Mouse (Mus musculus) megakaryocyte progenitor cell, adult 5-6 weeks (primary cell): Measurements from ENCODE around the gene Cdk11b. TPM values are rescaled to one million over a fixed set of nuclear protein-coding genes. Genes with fewer than 3 reads are reported as not detected.
A peak's percentile ranks its signal among the peaks of the same experiment; 100 is the strongest.
"Not testable (repeated sequence)": the region's sequence is repeated elsewhere in the genome, so short reads cannot be mapped to it uniquely, and the experiment has no call there.

ENCODE experiments used
- ATAC-seq: replicated peaks from 2 replicates; pipeline ENCODE4 v1.8.0; 2016; ENCODE audit warnings: mild to moderate bottlenecking, moderate TSS enrichment, inconsistent platforms; ENCODE audit not compliant: poor library complexity
- total RNA-seq, 2 experiments: library from RNA; stranded (forward) in 1 of 2; stranded (reverse) in 1 of 2; fragments of 157-497, 149-512 nt in 1 of 2; fragments of 200-1000 nt in 1 of 2; gene quantifications; 2 replicates each; pipeline versions ENCODE4 v1.2.3 to v1.2.4; 2015 to 2017

The Cdk11b gene
- total RNA-seq, 2 experiments from 2014 or later, result 39.3 to 50.7 TPM

DNA sequence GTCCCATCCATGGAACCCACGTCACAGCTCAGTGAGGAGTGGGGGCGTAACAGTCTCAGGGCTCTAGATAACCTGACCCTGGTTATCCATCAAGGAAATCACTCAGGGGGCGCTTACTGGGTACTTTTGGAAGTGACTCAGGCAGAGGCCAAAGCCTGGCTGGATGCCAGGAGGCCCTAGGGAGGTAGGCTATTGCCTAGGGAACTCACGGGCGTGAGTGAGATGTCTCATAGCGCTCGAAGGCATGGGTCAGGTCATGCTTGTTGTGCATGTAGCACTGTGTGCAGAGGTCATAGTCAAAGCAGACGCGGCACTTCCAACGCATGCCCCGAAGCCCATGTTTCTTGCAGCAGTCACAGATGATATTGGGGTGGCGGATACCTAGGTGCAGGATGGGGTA lies 36.0 kb downstream of the Cdk11b start:
- ATAC-seq, result no peak

DNA sequence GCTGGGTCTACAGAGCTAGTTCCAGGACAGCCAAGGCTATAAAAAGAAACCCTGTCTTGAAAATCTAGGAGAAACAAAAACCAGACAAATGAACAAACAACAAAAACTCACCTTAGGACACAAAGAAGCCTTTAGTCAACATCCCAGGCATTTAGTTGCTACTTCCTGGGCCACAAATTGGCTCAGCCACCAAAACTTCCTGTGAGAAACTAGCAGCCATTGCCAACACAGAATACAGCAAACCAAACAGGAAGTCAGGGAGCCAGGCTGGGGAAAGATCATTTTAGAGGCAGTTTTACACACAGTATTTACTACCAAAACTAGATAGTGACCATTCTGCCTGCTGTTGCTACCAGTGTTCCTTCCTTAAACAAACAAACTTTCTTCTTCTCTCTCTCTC lies 42.2 kb downstream of the Cdk11b start:
- ATAC-seq, result no peak

DNA sequence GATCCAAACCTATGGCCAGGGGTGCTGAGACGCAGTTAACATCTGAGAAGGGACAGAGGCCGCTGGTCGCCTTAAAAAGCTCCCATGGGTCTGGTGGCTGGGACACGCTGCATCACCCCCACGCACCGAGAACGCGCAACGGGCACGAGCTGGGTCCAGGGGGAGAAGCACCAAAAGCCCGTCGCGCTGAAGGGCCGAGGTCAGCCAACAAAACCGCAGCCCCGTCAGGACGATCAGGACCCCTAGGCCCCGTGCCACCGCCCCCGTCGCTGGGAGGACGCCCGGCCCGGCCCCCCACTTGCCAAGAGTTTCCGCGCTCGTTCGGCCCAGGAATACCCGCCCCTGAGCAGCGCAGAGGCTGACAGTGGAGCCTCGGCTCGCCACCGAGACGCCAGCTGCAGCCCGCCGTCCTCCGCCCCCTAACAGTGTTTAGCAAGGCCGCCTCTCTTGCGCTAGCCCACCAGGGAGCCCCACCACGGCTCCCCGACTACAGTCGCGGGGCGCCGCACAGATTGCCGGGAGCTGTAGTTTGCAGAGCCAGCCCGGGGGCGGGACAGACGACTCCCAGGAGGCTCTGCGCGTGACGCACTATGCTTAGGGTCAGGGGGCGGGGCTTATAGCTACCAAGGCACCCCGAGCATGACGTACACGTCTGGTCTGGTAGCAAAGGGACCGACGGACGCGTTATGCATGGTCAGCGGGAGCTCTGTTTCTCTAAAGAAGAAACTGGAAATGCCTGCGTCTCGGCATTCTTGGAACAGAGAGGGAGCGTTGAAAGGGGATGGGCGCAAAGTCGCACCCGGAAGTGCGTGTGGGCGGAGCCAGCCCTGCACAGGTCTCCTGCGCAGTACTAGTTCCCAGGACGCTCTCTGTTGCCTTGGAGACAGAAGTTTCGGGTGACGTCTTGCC lies 44.3 kb downstream of the Cdk11b start, which contains the start of gene Mib2:
TSS of gene Mib2 (minus strand) at position 510 of the 909 bp plus-strand sequence.
- peak; percentile 95 for ATAC-seq

DNA sequence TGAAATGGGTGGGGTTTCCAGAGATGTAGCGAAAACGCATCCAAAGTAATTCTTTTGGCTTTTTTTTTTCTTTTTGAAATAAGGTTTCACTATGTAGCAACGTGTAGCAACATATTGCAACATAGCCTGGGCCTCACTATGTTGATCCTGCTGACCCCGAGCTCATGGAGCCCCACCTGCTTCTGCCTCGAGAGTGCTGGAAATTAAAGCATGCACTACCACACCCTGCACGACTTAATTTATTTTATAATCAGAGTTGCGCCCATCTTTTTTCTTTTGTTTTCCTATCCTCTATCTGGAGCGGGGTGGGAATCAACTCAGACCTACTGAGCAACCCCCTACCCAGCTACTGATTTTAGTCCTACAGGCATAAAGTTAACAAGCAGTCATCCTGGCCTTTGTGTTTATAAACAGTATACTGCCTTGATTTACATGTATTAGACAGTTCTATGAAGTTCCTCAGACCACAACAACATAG lies 45.0 kb downstream of the Cdk11b start:
- no peak for ATAC-seq

DNA sequence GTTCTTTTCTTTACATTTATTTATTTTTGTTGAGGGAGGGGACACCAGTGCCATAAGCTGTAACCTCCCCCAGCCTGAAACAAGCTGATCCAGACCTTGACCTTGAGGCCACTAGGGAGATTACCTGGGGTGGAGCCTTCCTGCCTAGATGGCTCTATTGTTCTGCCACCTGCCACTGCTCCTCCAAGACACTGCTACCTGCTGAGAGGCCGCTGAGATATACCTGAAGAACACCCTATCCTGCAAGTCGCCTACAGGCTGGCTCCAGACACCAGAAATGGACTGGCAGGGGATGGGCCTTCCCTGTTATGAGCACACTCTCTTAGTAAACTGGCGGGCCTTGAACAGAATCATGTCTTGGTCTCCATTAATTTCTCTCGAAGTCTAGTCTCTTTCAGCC lies 45.6 kb downstream of the Cdk11b start:
- not testable (repeated sequence) for ATAC-seq

DNA sequence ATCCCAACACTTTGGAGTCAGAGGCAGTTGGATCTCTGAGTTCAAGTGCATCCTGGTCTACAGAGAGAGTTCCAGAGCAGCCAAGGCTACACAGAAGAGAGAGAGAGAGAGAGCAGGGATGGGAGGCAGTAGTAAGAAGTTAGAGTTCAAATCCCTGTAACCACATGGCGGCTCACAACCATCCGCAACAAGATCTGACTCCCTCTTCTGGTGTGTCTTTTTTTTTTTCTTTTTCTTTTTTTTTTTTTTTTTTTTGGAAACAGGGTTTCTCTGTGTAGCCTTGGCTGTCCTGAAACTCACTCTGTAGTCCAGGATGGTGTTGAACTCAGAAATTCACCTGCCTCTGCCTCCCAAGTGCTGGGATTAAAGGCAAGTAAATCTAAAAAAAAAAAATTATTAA lies 47.4 kb downstream of the Cdk11b start:
- ATAC-seq, result no peak

DNA sequence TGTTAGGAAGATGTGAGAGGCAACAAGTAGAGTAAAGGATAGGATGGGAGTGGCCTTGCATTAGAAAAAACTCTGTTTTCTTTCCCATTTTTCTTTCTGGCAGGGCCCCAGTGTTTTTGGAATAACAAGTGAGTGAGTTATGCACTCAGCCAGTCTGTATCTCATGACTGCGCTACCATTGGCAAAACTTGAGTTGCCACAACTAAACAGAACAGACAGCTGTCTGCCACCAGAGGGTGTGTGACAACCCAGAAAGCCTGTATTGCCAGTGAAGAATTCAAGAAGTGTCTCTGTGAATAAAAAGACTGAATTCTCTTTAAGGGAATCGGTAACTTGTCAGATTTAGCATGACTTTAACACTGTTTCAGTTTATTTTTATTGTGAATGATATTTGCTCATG lies 51.3 kb downstream of the Cdk11b start:
- ATAC-seq, result peak; percentile 82

DNA sequence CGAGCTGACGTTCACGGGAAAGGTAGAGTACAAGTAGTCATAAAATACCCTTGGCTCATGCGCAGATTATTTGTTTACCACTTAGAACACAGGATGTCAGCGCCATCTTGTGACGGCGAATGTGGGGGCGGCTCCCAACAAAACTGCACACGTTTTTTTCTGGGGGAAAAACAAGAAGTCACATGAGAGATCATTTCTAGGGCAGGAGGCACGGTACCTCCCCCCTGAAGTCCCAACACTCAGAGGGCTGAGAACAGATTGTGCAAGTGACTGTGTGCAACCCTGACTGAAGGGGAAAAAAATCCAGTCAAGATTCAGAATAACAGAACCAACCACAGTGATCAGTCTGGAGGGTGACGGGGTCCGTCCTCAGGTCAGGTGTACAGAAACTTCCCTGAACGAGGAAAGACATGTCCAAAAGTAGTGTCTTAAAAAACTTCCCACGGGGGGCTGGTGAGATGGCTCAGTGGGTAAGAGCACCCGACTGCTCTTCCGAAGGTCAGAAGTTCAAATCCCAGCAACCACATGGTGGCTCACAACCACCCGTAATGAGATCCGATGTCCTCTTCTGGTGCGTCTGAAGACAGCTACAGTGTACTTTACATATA lies 59.1 kb downstream of the Cdk11b start:
- 0 out of 2 replicates have a peak, but pooled peaks have one; percentile 23 for ATAC-seq

DNA sequence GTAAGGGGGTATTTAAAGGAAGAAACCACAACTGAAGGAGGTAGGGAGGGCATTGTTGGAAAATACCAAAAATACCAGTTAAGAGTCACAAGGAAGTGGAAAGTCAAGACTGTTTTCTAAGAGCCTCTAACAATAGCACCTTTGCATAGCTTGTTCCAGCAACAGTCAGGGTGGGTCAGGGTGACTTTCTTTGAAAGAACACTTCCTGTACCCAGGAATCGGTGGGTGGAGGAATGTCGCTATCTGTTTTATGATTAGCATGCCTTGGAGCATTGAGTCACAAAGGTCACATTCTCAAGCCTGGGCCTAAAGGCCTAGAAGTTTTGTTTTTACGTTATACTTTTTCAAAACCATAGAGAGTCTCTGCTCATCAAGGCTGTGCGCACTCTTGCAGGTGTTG lies 63.1 kb downstream of the Cdk11b start:
- not testable (repeated sequence) for ATAC-seq

DNA sequence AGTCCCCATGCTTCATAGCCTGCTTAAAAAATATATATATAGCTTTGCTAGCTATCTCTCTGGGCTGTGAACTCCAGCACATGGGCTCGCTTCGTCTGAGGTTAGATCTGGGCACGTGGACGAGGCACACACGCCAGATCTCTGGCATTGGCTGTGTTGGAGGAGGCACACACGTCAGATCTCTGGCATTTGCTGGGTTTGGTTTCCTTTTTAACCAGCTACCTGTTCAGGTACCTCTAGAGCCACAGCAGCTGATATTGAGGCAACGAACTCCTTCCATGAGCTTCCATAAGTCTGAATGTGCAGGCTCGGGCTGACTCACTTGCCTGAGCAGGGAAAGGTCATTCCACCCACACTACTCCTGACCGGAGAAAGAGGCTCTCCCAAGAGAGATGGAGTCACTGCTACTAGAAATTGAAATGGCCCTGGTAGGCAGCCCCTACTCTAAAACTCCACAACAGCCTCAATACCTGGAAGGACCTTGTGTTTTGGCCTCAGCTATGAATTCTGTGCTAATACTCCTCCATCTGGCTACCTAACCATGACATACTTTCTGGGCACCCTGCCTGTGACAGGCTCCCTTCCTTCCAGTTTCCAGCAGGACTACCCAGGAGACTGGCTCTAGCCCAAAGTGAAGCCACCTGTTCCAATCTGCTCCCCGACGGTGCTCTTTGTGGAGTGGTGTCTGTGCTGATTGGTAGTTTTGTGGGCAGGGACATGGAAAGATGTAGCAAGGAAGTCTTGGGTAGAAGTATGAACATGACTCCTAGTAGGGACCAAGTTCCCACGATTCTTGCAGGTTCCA lies 66.1 kb downstream of the Cdk11b start:
- ATAC-seq, result no peak

DNA sequence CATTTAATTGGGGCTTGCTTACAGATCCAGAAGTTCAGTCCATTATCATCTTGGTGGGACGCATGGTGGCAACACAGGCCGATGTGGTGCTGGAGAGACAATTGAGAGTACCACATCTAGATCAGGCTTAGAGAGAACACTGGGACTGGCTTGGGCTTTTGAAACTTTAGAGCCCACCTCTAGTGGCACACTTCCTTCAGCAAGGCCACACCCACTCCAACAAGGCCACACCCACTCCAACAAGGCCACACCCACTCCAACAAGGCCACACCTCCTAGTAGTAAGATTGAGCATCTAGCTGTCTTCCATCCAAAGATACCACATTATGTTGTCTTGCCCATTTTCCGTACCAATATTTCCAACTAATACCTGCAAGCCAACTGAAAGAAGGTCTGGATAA lies 67.8 kb downstream of the Cdk11b start:
- peak; percentile 26; the same call in 1 of the 2 replicates for ATAC-seq

DNA sequence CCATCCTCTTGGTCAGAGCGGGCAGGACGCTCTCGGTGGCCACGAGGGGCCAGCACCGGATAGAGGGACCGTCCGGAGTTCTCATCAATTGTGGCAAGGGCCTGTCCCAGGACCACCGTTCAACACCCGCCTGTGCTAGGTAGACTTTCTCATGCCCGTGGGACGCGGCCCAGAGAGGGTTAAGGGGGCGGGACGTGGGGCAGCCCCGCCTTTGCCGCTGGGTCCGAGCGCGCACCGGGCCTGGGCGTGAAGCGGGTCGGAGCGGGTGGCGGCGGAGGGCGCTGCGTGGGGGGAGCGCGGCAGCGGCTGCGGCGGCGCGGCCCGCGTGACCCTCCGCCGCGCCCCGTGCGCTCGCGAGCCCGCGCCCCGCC lies 69.4 kb downstream of the Cdk11b start, which contains the start of gene Fndc10:
TSS of gene Fndc10 (plus strand) at position 232 of the 371 bp plus-strand sequence.
- peak; percentile 44; the same call in 1 of the 2 replicates for ATAC-seq

DNA sequence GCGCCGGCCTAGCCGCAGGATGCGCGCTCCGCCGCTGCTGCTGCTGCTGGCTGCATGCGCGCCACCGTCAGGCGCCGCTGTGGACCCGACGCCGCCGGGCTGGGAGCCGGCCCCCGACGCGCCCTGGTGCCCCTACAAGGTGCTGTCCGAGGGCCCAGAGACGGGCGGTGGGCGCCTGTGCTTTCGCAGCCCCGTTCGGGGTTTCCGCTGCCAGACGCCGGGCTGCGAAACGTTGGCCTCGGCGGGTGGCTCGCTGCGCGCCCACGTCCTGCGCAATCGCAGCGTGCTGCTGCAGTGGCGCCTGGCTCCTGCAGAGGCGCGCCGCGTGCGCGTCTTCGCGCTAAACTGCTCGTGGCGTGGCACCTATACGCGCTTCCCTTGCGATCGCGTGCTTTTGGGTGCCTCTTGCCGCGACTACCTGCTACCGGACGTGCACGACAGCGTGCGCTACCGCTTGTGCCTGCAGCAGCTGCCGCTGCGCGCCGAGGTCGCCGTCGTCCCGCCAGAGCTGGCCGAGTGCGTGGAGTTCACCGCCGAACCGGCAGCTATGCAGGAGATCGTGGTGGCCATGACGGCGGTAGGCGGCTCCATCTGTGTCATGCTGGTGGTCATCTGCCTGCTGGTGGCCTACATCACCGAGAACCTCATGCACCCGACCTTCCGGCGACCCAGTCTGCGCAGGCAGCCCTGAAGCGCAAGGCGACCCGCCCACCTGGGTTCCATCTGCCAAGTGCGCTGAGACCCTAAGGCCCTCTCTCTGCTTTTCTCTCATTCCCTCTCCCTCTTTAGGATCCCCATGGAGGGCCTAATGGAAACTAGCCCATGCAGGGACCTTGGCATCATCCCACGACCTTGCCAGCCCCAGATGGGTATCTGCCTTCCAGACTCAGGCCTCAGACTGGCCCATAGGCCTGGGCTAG lies 70.1 kb downstream of the Cdk11b start:
- ATAC-seq, result peak; percentile 76

DNA sequence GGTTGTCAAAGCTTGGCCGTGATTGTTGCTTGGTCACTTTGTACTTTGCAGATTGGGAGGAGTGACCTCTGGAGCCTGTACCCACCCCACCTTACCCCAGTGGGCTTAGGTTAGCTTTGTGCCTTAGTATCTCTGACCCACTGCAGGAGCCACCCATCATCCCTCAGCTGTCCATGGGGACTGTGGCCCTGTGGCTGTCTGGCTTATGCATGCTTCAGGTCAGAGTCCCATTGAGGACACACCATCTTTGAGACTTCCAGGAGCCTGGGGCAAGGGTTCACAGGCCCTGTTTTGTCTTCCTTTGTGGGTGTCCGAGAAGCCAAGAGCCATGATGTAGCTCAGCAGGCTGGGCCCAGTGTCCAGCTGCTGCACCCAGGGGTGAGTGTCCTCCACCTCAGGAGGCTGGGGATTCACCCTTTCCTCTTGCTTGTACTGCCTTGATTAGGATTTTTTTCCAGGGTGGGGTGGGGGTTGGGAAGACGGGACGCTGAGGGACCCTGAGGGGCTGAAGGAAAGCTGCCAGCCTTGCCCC lies 70.9 kb downstream of the Cdk11b start:
- no peak for ATAC-seq

DNA sequence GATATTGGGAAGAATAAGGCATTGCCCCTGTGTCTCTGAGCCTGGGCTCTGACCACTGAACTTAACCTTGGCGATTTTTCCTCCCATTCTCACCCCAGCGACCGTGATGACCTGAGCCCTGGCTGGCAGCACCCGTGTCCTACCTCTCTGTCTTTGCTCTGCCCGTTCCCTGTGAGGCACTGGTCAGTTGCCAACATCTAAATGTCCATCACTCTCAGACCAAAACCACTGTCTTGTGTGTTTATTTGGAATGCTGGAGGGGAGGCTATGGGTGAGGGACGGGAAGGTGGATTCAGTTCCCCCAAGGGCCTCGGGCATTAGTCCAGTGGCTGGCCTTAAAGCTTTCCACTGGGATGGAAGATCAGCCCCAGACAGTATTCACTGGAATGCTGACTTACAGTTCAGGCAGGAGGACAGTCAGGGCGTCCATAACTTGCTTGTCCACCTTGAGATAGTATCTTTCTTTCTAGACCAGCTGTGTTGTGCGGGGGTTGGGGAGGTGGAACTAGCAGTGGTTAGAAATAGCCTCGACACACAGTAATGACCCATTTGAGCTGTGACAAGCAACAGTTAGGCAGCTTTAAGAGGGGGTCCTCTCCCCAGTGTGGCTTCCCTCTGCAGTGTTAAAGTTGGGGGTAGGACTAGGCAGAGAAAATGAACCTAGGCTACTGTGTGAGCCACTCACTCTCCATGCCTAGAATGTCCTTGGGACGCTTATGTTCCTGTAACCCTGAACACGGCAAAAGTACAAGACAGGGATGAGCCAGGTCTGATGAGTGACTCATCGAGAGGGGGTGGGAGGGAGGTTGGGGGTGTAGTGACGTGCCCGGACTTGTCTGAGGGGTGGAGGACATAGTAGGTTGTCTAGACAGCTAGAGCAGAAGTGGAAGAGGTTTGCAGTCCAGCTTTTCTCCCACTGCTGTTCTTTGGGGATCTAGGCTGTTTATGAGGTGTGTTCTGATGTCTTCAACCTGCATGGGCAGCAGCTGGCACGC lies 71.9 kb downstream of the Cdk11b start:
- no peak for ATAC-seq
